Mouse (Mus musculus) cerebellum, adult 2 months (tissue): ENCODE data around the gene Tmem248.

Experiments
- CTCF ChIP-seq: fragments of 200-500 bp; IDR thresholded peaks from 2 replicates; pipeline ENCODE4 v1.5.1; 2011; ENCODE audit warnings: low read depth, mild to moderate bottlenecking, control low read depth, low read length, moderate library complexity, borderline replicate concordance; ENCODE audit not compliant: insufficient read depth
- POLR2A ChIP-seq: fragments of 200-500 bp; IDR thresholded peaks from 2 replicates; pipeline ENCODE4 v1.6.1; 2011; ENCODE audit warnings: low read length, control low read depth, borderline replicate concordance; ENCODE audit not compliant: insufficient read depth

DNA sequence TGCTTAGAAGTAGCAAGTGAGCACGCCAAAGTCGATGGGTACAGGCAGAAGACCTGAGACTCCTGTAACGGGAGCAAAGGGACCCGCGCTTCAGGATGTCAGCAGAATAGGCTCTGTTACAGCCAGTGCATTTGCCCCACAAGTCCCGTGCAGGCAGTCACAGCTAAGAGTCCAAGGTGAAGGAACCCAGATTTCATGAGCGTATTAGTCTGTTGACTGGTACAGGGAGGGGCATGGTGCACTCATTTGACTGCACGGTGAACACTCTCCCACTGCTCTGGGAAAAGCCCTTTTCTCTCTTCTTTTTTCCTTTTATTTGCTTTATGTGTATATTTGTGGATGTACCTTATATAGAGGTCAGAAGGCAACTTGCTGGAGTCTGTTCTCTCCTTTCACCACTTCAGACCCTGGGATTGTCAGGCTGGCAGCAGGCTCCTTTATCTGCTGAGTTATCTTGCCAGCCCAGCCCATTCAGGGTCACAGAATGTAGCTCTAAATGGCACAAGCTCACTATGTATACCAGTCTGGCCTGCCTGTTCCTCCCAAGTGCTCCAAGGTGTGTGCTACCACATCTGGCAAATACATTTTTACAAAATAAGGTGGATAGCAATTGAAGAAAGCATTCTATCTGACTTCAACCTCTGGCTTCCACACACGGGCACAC is 32.6 kb upstream of the Tmem248 start:
- no peak for TF ChIP-seq CTCF
- no peak for TF ChIP-seq POLR2A
